ENCODE assay signal across 14 mouse cellular contexts in genomic region chr5:141950791-141951190, GRCm38 (mm10).
"Had no signal": no experiment of that assay in that cellular context is flagged by ENCODE, and none has a peak within 500 bp of the region (broad histone marks: within the 10 kb centered on the region; RNA-seq: fewer than 3 reads in every experiment).

No protein-coding gene starts in this region.

- ATAC-seq: liver, embryonic 12.5 days; midbrain, embryonic 13.5 days had no signal

- H3K36me3 ChIP-seq: liver, embryonic 12.5 days; midbrain, embryonic 13.5 days had no signal

- DNase-seq: kidney, adult 11 months; kidney, adult 9 months; kidney, postnatal 36 days; layer of hippocampus, adult 9-11 months; layer of hippocampus, postnatal 36 days; lung, embryonic 14.5 days; lung, postnatal 14 days; right cerebral cortex, adult 18-20 months; right cerebral cortex, postnatal 25 days; thymus, postnatal 14 days had no signal

- H3K9ac ChIP-seq: liver, embryonic 12.5 days; lung, embryonic 14.5 days; midbrain, embryonic 13.5 days had no signal

- H3K9me3 ChIP-seq: liver, embryonic 12.5 days; midbrain, embryonic 13.5 days had no signal

- H3K4me1 ChIP-seq: liver, embryonic 12.5 days had no signal

- H3K27ac ChIP-seq: kidney, postnatal 0 days; liver, embryonic 12.5 days; midbrain, embryonic 13.5 days had no signal

- H3K4me3 ChIP-seq: liver, embryonic 12.5 days; midbrain, embryonic 13.5 days; myocyte had no signal

- H3K4me2 ChIP-seq: liver, embryonic 12.5 days; lung, embryonic 14.5 days; midbrain, embryonic 13.5 days had no signal

- H3K27me3 ChIP-seq: liver, embryonic 12.5 days; midbrain, embryonic 13.5 days had no signal
